Comparison of ENCODE assay signal across 25 mouse cellular contexts in the genomic region with DNA sequence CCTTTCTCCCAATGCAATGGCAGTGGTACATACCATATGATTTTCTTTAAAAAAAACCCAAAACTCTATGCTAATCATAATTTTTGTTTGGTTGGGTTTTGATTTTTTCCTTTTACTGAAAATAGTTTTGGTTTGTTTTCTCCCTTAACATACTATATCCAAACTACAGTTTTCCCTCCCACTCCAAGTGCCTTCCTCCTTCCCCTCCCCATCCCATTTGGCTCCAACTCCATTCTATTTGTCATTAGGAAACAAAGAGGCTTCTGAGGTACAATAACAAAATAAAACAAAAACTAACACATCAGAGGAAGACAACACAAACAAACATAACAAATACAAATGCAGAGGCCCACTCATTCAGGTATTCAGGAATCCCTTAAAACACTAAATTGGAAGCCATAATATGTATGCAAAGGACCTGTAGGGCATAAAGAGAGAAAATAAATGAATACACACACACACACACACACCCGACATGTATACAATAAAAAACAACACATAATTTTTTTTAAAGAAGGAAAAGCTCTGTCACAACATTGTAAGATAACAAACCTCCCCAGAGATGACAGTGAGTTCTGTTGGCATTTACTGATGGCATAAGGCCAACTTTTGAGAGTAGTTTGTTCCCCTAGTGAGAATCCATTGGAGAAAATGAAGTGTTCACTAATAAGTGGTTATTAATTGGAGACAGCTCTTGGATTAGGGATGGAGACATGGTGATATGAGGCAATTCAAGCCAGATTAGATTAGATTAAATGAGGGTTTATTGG.
"Had no signal": no experiment of that assay in that cellular context is flagged by ENCODE, and none has a peak within 500 bp of the region (broad histone marks: within the 10 kb centered on the region; RNA-seq: fewer than 3 reads in every experiment).

No protein-coding gene starts in this region.

- H3K4me3 ChIP-seq: gastrocnemius, adult 2 months; heart, embryonic 10.5 days; heart, embryonic 12.5 days; hindbrain, embryonic 10.5 days; hindbrain, embryonic 13.5 days; hindbrain, embryonic 15.5 days; intestine, embryonic 15.5 days; layer of hippocampus, adult 2 months; left cerebral cortex, adult 2 months; limb, embryonic 10.5 days; limb, embryonic 12.5 days had no signal

- DNase-seq: gastrocnemius, adult 2 months; gastrocnemius, postnatal 10 days; gastrocnemius, postnatal 25 days; heart, adult 18-20 months; heart, postnatal 10 days; heart, postnatal 4 days; kidney, adult 18-20 months; kidney, adult 8-10 months; kidney, postnatal 10 days; kidney, postnatal 25 days; kidney, postnatal 4 days; liver had no signal

- H3K27me3 ChIP-seq: heart, embryonic 12.5 days; hindbrain, embryonic 13.5 days; hindbrain, embryonic 15.5 days; intestine, embryonic 15.5 days; limb, embryonic 12.5 days had no signal

- H3K4me1 ChIP-seq: heart, embryonic 10.5 days; heart, embryonic 12.5 days; hindbrain, embryonic 10.5 days; hindbrain, embryonic 13.5 days; hindbrain, embryonic 15.5 days; intestine, embryonic 15.5 days; limb, embryonic 10.5 days; limb, embryonic 12.5 days had no signal

- H3K9ac ChIP-seq: heart, embryonic 12.5 days; hindbrain, embryonic 13.5 days; hindbrain, embryonic 15.5 days; intestine, embryonic 15.5 days; limb, embryonic 12.5 days had no signal

- H3K36me3 ChIP-seq: heart, embryonic 10.5 days; heart, embryonic 12.5 days; hindbrain, embryonic 10.5 days; hindbrain, embryonic 13.5 days; hindbrain, embryonic 15.5 days; intestine, embryonic 15.5 days; limb, embryonic 10.5 days; limb, embryonic 12.5 days had no signal

- H3K9me3 ChIP-seq: heart, embryonic 10.5 days; heart, embryonic 12.5 days; hindbrain, embryonic 10.5 days; hindbrain, embryonic 13.5 days; hindbrain, embryonic 15.5 days; intestine, embryonic 15.5 days; limb, embryonic 10.5 days had no signal

- H3K4me2 ChIP-seq: heart, embryonic 12.5 days; hindbrain, embryonic 13.5 days; hindbrain, embryonic 15.5 days; intestine, embryonic 15.5 days; limb, embryonic 12.5 days; liver, embryonic 11.5 days had no signal

- ATAC-seq: inflammation-experienced regulatory T-cells, adult 6 months; intestine, embryonic 15.5 days; intestine, postnatal 0 days had no signal

- H3K27ac ChIP-seq: gastrocnemius, adult 2 months; heart, embryonic 10.5 days; hindbrain, embryonic 10.5 days; hindbrain, embryonic 13.5 days; hindbrain, embryonic 15.5 days; intestine, embryonic 15.5 days; layer of hippocampus, adult 2 months; left cerebral cortex, adult 2 months; limb, embryonic 10.5 days; limb, embryonic 12.5 days had no signal
